Mouse (Mus musculus): Measurements from ENCODE around the gene Tbc1d16. TPM values are rescaled to one million over a fixed set of nuclear protein-coding genes. Genes with fewer than 3 reads are reported as not detected.
"Not testable (repeated sequence)": the region's sequence is repeated elsewhere in the genome, so short reads cannot be mapped to it uniquely, and the experiment has no call there.

The Tbc1d16 gene
- 22.5 and 22.7 TPM in 2 replicates for polyA plus RNA-seq (2016; fragmentation: Nextera tagmentation; extraction: Ambion mirVana)

DNA sequence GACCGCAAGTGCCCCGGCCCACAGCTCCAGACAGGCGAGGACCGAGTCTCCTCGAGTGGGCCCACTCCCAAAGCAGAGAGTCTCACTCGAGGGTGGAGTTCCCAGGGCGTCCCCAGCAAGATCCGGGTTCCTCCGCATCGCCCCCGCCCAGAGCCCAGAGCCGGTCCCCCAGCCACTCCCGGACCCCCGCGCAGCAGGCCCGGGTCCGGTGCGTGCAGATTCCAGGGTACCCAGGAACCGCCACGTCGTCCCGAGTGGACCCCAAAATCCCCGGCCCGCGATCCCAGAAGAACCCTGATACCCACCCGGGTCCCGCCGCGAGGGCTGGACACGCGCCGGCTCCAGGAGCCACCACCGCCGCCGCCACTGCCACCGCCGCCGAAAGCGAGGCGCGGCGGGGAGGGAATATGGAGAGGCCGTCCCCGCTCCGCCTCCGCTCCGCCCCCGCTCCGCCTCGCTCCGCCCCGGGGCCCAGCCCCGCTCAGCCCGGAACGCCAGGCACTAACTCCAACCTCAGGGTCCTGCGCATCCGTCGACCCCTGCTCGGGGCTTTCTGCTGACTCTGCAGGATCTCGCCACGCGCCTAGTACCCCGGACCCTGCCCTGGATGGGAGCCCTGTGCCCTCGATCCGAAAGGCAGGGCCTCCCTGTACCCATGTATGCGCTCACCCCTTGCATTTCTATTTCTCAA lies at the start of gene Tbc1d16, which contains the start of gene Ccdc40:
TSS of gene Tbc1d16 (minus strand) at position 409 of the 691 bp plus-strand sequence.
TSS of gene Ccdc40 (plus strand) at position 482 of the 691 bp plus-strand sequence.
- under 1% methylated on average over 66 of the region's 66 CpGs for WGBS
- Histone ChIP-seq H3K27me3 (ENCODE audit: poor library complexity, severe bottlenecking) (no peaks in the 10 kb centered on the region), H3K4me1 (peaks cover 64% of the 10 kb centered on the region), H3K4me3 (peak within 1 kb of the TSS; percentile 79), H3K36me3 (replicated peaks) (peaks cover 42% of the 10 kb centered on the region), H3K27ac (peak within 1 kb of the TSS; percentile 92), H3K9me3 (no peaks in the 10 kb centered on the region)
- DNase-seq (ENCODE audit: extremely low spot score, low spot score): peak; percentile 86

DNA sequence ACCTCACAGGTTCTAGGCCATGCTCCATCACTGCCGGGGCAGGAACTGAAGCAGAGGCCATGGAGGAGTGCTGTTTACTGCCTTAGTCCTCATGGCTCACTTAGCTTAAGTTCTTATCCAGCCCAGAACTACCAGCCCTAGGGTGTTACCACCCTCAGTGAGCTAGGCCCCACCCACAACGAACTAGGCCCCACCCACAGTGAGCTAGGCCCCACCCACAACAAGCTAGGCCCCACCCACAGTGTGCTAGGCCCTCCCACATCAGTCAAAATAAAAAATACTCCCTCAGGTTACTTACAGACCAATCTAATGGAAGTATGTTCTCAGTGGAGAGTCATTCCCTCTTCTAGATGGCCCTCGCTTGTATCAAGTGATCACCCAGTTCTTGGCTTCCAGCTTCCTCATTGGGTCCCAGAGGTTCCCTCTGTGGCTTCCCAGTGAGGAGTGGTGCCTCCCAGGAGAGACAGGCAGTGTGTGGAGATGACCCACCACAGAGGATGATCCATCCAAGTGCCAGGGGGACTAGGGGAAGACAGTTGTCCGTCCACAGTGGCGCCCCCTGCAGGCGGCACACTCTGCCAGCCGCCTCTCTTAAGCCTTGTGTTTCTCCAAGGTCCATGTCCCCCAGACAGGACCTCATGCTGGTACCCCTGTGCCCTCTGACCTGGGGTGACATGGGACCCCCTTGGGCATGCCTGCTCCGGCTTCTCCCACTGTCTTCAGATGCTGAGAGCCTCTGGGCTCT lies 45.1 kb upstream of the Tbc1d16 start:
- no peaks in the 10 kb centered on the region for H3K9me3 ChIP-seq
- no peak overlapping the region for H3K27ac ChIP-seq
- H3K36me3 ChIP-seq (replicated peaks): peaks cover 37% of the 10 kb centered on the region
- no peak overlapping the region for H3K4me3 ChIP-seq
- 86% methylated on average over 8 of the region's 8 CpGs for WGBS
- peaks cover 12% of the 10 kb centered on the region for H3K4me1 ChIP-seq
- no peaks in the 10 kb centered on the region; the same call in 1 of the 2 replicates for H3K27me3 ChIP-seq (ENCODE audit: poor library complexity, severe bottlenecking)
- DNase-seq (ENCODE audit: extremely low spot score, low spot score): no peak

- 62% methylated on average over 3 of the region's 3 CpGs for WGBS
- H3K27me3 ChIP-seq (ENCODE audit: poor library complexity, severe bottlenecking); H3K4me3 ChIP-seq; H3K27ac ChIP-seq; DNase-seq (ENCODE audit: extremely low spot score, low spot score); H3K9me3 ChIP-seq: not testable (repeated sequence)
- peaks cover 37% of the 10 kb centered on the region for H3K36me3 ChIP-seq (replicated peaks)
- H3K4me1 ChIP-seq: peaks cover 20% of the 10 kb centered on the region
Measured at GRCm38 (mm10) chr11:119272492-119272891, 44.2 kb upstream of the Tbc1d16 start.

GRCm38 (mm10) chr11:119268557-119269195 lies 40.4 kb upstream of the Tbc1d16 start:
- H3K27ac ChIP-seq: peak overlapping the region; percentile 83
- WGBS: 84% methylated on average over 16 of the region's 16 CpGs
- H3K9me3 ChIP-seq: no peaks in the 10 kb centered on the region
- peaks cover 26% of the 10 kb centered on the region for H3K4me1 ChIP-seq
- no peak for DNase-seq (ENCODE audit: extremely low spot score, low spot score)
- H3K27me3 ChIP-seq (ENCODE audit: poor library complexity, severe bottlenecking): no peaks in the 10 kb centered on the region; the same call in 1 of the 2 replicates
- H3K4me3 ChIP-seq: peak overlapping the region; percentile 79
- H3K36me3 ChIP-seq (replicated peaks): peaks cover 24% of the 10 kb centered on the region

DNA sequence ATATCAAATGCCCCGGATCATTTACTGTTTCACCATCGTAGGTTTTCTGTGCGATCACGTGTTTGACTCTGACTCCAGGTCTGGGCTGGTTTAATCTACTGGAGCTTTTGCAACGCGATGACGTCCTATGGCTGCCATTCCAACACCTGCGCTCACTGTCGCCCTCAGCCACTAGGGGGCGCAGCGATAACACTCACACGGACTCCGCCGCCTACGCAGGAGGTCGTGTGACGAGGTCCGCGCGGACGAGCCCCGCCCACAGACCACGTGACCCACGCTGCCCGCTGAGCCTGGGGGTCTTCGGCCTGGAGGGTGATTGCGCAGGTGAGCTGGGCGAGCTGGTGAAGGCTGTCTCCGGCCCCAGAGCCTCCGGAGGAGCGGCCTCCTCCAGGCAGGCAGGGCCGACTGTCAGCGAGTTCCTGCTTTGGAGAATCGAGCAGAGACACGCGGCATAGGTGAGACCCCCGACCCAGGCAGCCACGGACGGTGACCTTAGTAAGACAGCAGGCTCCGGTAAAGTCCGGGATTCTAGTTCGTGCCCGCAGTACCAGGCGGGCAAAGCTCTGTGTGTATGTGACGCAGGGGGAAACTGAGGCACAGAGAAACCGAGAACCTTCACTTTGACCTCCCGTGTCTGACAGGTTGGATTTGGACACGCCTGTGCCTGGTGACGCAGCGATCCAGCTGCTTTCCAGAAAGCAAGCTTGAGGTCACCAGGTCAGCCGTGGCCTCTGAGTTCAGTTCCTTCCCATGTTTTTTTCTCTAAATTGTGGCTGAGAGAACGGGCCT lies 39.7 kb upstream of the Tbc1d16 start, which contains the start of gene Gaa:
TSS of gene Gaa (plus strand) at position 120 of the 789 bp plus-strand sequence.
- 5% methylated on average over 52 of the region's 52 CpGs for WGBS
- Histone ChIP-seq H3K36me3 (replicated peaks) (peaks cover 24% of the 10 kb centered on the region), H3K4me3 (peak within 1 kb of the TSS; percentile 79), H3K4me1 (peaks cover 26% of the 10 kb centered on the region), H3K27ac (peak within 1 kb of the TSS; percentile 83), H3K9me3 (no peaks in the 10 kb centered on the region), H3K27me3 (ENCODE audit: poor library complexity, severe bottlenecking) (no peaks in the 10 kb centered on the region; the same call in 1 of the 2 replicates)
- DNase-seq (ENCODE audit: extremely low spot score, low spot score): peak; percentile 95

GRCm38 (mm10) chr11:119267241-119267674 lies 39.0 kb upstream of the Tbc1d16 start:
- Histone ChIP-seq H3K27ac (peak overlapping the region; percentile 83), H3K4me3 (peak overlapping the region; percentile 79), H3K9me3 (no peaks in the 10 kb centered on the region), H3K4me1 (peaks cover 26% of the 10 kb centered on the region), H3K36me3 (replicated peaks) (peaks cover 28% of the 10 kb centered on the region), H3K27me3 (ENCODE audit: poor library complexity, severe bottlenecking) (no peaks in the 10 kb centered on the region; the same call in 1 of the 2 replicates)
- 50% methylated on average over 6 of the region's 6 CpGs for WGBS
- DNase-seq (ENCODE audit: extremely low spot score, low spot score): no peak

- WGBS: 83% methylated on average over 7 of the region's 7 CpGs
- H3K4me3 ChIP-seq: no peak overlapping the region
- H3K36me3 ChIP-seq (replicated peaks): peaks cover 41% of the 10 kb centered on the region
- H3K4me1 ChIP-seq: peaks cover 21% of the 10 kb centered on the region
- no peak for DNase-seq (ENCODE audit: extremely low spot score, low spot score)
- H3K27me3 ChIP-seq (ENCODE audit: poor library complexity, severe bottlenecking): no peaks in the 10 kb centered on the region; the same call in 1 of the 2 replicates
- H3K27ac ChIP-seq: no peak overlapping the region
- no peaks in the 10 kb centered on the region for H3K9me3 ChIP-seq
Measured at GRCm38 (mm10) chr11:119265811-119266210, 37.5 kb upstream of the Tbc1d16 start.

DNA sequence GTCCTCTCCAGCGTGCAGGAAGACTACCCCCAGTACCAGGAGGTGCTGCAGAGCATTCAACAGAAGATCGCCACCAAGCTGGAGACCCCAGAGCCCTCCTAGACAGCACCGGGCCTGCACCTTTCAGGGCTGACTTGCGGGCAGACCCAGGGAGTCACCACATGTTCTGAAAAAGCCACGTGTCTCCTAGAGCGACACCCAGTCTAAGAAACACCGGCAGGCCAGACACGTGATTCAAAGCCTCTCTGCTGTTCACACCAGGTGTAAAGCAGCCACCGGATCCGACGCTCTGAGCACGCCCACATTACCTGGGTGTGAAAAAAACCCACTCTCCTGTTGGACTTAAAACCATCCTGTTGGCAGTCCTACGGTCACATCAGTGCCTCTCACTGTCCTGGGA lies 36.1 kb upstream of the Tbc1d16 start:
- peaks cover 21% of the 10 kb centered on the region for H3K4me1 ChIP-seq
- no peak overlapping the region for H3K4me3 ChIP-seq
- H3K27me3 ChIP-seq (ENCODE audit: poor library complexity, severe bottlenecking): no peaks in the 10 kb centered on the region; the same call in 1 of the 2 replicates
- no peaks in the 10 kb centered on the region for H3K9me3 ChIP-seq
- no peak overlapping the region for H3K27ac ChIP-seq
- no peak for DNase-seq (ENCODE audit: extremely low spot score, low spot score)
- peaks cover 51% of the 10 kb centered on the region for H3K36me3 ChIP-seq (replicated peaks)
- WGBS: 92% methylated on average over 13 of the region's 13 CpGs

GRCm38 (mm10) chr11:119259977-119260376 lies 31.7 kb upstream of the Tbc1d16 start:
- Histone ChIP-seq H3K4me1 (peaks cover 23% of the 10 kb centered on the region), H3K9me3 (no peaks in the 10 kb centered on the region), H3K27me3 (ENCODE audit: poor library complexity, severe bottlenecking) (no peaks in the 10 kb centered on the region), H3K4me3 (no peak overlapping the region), H3K27ac (no peak overlapping the region), H3K36me3 (replicated peaks) (peaks cover 62% of the 10 kb centered on the region)
- DNase-seq (ENCODE audit: extremely low spot score, low spot score): no peak
- WGBS: 87% methylated on average over 8 of the region's 8 CpGs

- peak overlapping the region; percentile 41 for H3K4me3 ChIP-seq
- no peaks in the 10 kb centered on the region for H3K27me3 ChIP-seq (ENCODE audit: poor library complexity, severe bottlenecking)
- 70% methylated on average over 23 of the region's 23 CpGs for WGBS
- no peaks in the 10 kb centered on the region for H3K9me3 ChIP-seq
- peaks cover 61% of the 10 kb centered on the region for H3K36me3 ChIP-seq (replicated peaks)
- peak; percentile 44 for DNase-seq (ENCODE audit: extremely low spot score, low spot score)
- peaks cover 24% of the 10 kb centered on the region for H3K4me1 ChIP-seq
- peak overlapping the region; percentile 71 for H3K27ac ChIP-seq
Measured at GRCm38 (mm10) chr11:119258572-119259322, 30.4 kb upstream of the Tbc1d16 start.

DNA sequence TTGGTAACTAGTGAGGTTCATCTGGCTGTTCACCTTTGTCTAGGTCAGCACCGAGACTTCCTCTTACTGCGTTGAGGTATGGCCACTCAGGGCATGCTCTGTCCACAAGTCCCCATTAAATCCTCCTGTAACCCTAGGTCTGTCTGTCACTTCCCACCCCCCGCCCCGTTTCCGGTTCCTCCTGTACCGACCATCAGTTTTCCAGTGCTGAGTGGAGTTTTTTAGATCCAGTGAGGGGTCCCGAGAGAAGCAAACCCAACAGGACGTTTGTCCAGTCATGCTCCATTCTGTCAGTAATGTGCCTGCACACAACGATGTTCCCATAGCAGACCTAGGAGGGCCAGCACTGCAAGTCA lies 29.9 kb upstream of the Tbc1d16 start:
- Histone ChIP-seq H3K4me1 (peaks cover 29% of the 10 kb centered on the region), H3K27ac (peak overlapping the region; percentile 71), H3K27me3 (ENCODE audit: poor library complexity, severe bottlenecking) (0 out of 2 replicates have a peak, but pooled peaks cover 5% of the 10 kb centered on the region), H3K9me3 (no peaks in the 10 kb centered on the region), H3K4me3 (peak overlapping the region; percentile 41), H3K36me3 (replicated peaks) (peaks cover 57% of the 10 kb centered on the region)
- DNase-seq (ENCODE audit: extremely low spot score, low spot score): no peak
- WGBS: 75% methylated on average over 9 of the region's 9 CpGs
